Mouse (Mus musculus) heart, postnatal 0 days (tissue): ENCODE data around the gene Atxn7l1. TPM values are rescaled to one million over a fixed set of nuclear protein-coding genes. Genes with fewer than 3 reads are reported as not detected.

Source experiments
- ATAC-seq: fragments of 200-750 bp; cut with Nextera tagmentation; 2 replicates; pipeline ENCODE4 v1.8.0; 2017; ENCODE audit warnings: low read depth, moderate number of reproducible peaks, moderate library complexity; ENCODE audit not compliant: insufficient read depth
- DNase-seq: peaks from one replicate; pipeline ENCODE4 v3.0.0-alpha.2; 2016; ENCODE audit warnings: low spot score
- H3K27ac ChIP-seq: fragments of 300-500 bp; sonication (generic); 2 replicates; pipeline ENCODE4 v1.5.1; 2014; ENCODE audit warnings: low read depth, mild to moderate bottlenecking
- H3K27me3 ChIP-seq: fragments of 300-500 bp; sonication (generic); 2 replicates; pipeline ENCODE4 v1.6.1; 2014; ENCODE audit warnings: low read length, mixed read lengths; ENCODE audit not compliant: control insufficient read depth, insufficient read depth
- H3K36me3 ChIP-seq: fragments of 300-500 bp; sonication (generic); replicated peaks from 2 replicates; pipeline ENCODE4 v1.6.1; 2014; ENCODE audit warnings: low read length, mixed read lengths; ENCODE audit not compliant: control insufficient read depth, insufficient read depth
- H3K4me1 ChIP-seq: fragments of 300-500 bp; sonication (generic); 2 replicates; pipeline ENCODE4 v1.6.1; 2014; ENCODE audit warnings: antibody characterized with exemption; ENCODE audit not compliant: control insufficient read depth, insufficient read depth
- H3K4me2 ChIP-seq: fragments of 300-500 bp; sonication (generic); 2 replicates; pipeline ENCODE4 v1.6.1; 2014; ENCODE audit warnings: low read depth, mild to moderate bottlenecking, low read length, moderate library complexity
- H3K4me3 ChIP-seq: fragments of 300-500 bp; sonication (generic); 2 replicates; pipeline ENCODE4 v1.5.1; 2014; ENCODE audit warnings: low read depth, low read length
- H3K9ac ChIP-seq: fragments of 300-500 bp; sonication (generic); replicated peaks from 2 replicates; pipeline ENCODE4 v1.6.1; 2014; ENCODE audit warnings: low read depth, low read length, mixed read lengths
- H3K9me3 ChIP-seq: fragments of 300-500 bp; sonication (generic); replicated peaks from 2 replicates; pipeline ENCODE4 v1.6.1; 2016; ENCODE audit warnings: low read length; ENCODE audit not compliant: control insufficient read depth
- CTCF ChIP-seq: IDR thresholded peaks from 2 replicates; pipeline ENCODE4 v1.5.1; 2016; ENCODE audit warnings: antibody characterized with exemption, control low read depth, low read depth
- EP300 ChIP-seq: IDR thresholded peaks from 2 replicates; pipeline ENCODE4 v1.6.1; 2016; ENCODE audit warnings: antibody characterized with exemption, low read depth
- WGBS: fragments of 180-500 bp; shearing (Covaris S2); extraction: QIAGEN DNeasy Blood & Tissue Kit; methylation state at CpG from one replicate; pipeline ENCODE4 v1.1.7; 2014; 5-methylcytosine and 5-hydroxymethylcytosine counted together
- polyA plus RNA-seq: library from polyadenylated mRNA; unstranded; fragments of >200 nt; fragmentation: Nextera tagmentation; extraction: Ambion mirVana; gene quantifications from 2 replicates; pipeline ENCODE4 v1.2.1, GENCODE M21; 2015
- total RNA-seq: library from RNA; depleted of rRNA; stranded (reverse); fragments of >200 nt; gene quantifications from 2 replicates; pipeline ENCODE4 v1.2.3, GENCODE M21; 2014; ENCODE audit warnings: low replicate concordance

Gene Atxn7l1
- total and polyA plus RNA-seq, 2 experiments from 2014 or later, result 4.5 to 11.1 TPM

- no peak for TF ChIP-seq EP300
- Histone ChIP-seq H3K36me3 (no peaks in the 10 kb centered on the region), H3K9me3 (no peaks in the 10 kb centered on the region), H3K9ac (no peak overlapping the region), H3K4me2 (no peak overlapping the region), H3K27ac (no peak overlapping the region), H3K27me3 (no peaks in the 10 kb centered on the region), H3K4me3 (no peak overlapping the region), H3K4me1 (peaks cover 19% of the 10 kb centered on the region)
- 76% methylated on average over 6 of the region's 6 CpGs for WGBS
- DNase-seq (no peak), ATAC-seq (no peak)
Measured at GRCm38 (mm10) chr12:33250197-33250596, 102.7 kb downstream of the Atxn7l1 start.

- Histone ChIP-seq H3K4me2 (no peak overlapping the region), H3K36me3 (no peaks in the 10 kb centered on the region), H3K4me3 (no peak overlapping the region), H3K9ac (no peak overlapping the region), H3K9me3 (no peaks in the 10 kb centered on the region), H3K27me3 (no peaks in the 10 kb centered on the region), H3K4me1 (peaks cover 8% of the 10 kb centered on the region; the same call in 1 of the 2 replicates), H3K27ac (no peak overlapping the region)
- no peak for TF ChIP-seq EP300
- TF ChIP-seq CTCF, result no peak
- DNase-seq (no peak), ATAC-seq (no peak)
- 90% methylated on average over 8 of the region's 8 CpGs for WGBS
Measured at GRCm38 (mm10) chr12:33251399-33251798, 103.9 kb downstream of the Atxn7l1 start.

- H3K27ac ChIP-seq, result no peak overlapping the region
- ATAC-seq, result no peak
- H3K9me3 ChIP-seq, result no peaks in the 10 kb centered on the region
- H3K9ac ChIP-seq, result no peak overlapping the region
- no peak overlapping the region for H3K4me2 ChIP-seq
- WGBS, result 62% methylated on average over 6 of the region's 6 CpGs
- H3K27me3 ChIP-seq, result no peaks in the 10 kb centered on the region
- no peak overlapping the region for H3K4me3 ChIP-seq
- H3K4me1 ChIP-seq, result peaks cover 8% of the 10 kb centered on the region; the same call in 1 of the 2 replicates
- TF ChIP-seq CTCF (no peak), EP300 (no peak)
- no peaks in the 10 kb centered on the region for H3K36me3 ChIP-seq
- no peak for DNase-seq
Measured at GRCm38 (mm10) chr12:33252621-33253020, 105.1 kb downstream of the Atxn7l1 start.

GRCm38 (mm10) chr12:33253206-33253605, 105.7 kb downstream of the Atxn7l1 start:
- Histone ChIP-seq H3K36me3 (no peaks in the 10 kb centered on the region), H3K27me3 (no peaks in the 10 kb centered on the region), H3K4me2 (no peak overlapping the region), H3K9ac (no peak overlapping the region), H3K4me3 (no peak overlapping the region), H3K27ac (no peak overlapping the region), H3K4me1 (peaks cover 8% of the 10 kb centered on the region; the same call in 1 of the 2 replicates), H3K9me3 (no peaks in the 10 kb centered on the region)
- WGBS, result 20% methylated on average over 9 of the region's 9 CpGs
- ATAC-seq (no peak), DNase-seq (peak; percentile 16)
- TF ChIP-seq CTCF (no peak), EP300 (no peak)

GRCm38 (mm10) chr12:33255256-33255655, 107.8 kb downstream of the Atxn7l1 start:
- no peak overlapping the region for H3K4me3 ChIP-seq
- no peak for DNase-seq
- 72% methylated on average over 2 of the region's 2 CpGs for WGBS

GRCm38 (mm10) chr12:33256426-33256825, 108.9 kb downstream of the Atxn7l1 start:
- peaks cover 8% of the 10 kb centered on the region; the same call in 1 of the 2 replicates for H3K4me1 ChIP-seq
- H3K4me2 ChIP-seq, result no peak overlapping the region
- H3K9ac ChIP-seq, result no peak overlapping the region
- no peaks in the 10 kb centered on the region for H3K36me3 ChIP-seq
- H3K27me3 ChIP-seq, result no peaks in the 10 kb centered on the region
- TF ChIP-seq EP300, result no peak
- TF ChIP-seq CTCF, result no peak
- ATAC-seq, result no peak
- DNase-seq, result no peak
- H3K9me3 ChIP-seq, result no peaks in the 10 kb centered on the region
- H3K27ac ChIP-seq, result no peak overlapping the region
- 87% methylated on average over 6 of the region's 6 CpGs for WGBS
- H3K4me3 ChIP-seq, result no peak overlapping the region

More at GRCm38 (mm10) chr12:33255256-33255655, 107.8 kb downstream of the Atxn7l1 start:
- no peak for ATAC-seq
- Histone ChIP-seq H3K4me1 (peaks cover 8% of the 10 kb centered on the region; the same call in 1 of the 2 replicates), H3K4me2 (no peak overlapping the region), H3K27me3 (no peaks in the 10 kb centered on the region), H3K9me3 (no peaks in the 10 kb centered on the region), H3K27ac (no peak overlapping the region), H3K9ac (no peak overlapping the region), H3K36me3 (no peaks in the 10 kb centered on the region)
- TF ChIP-seq CTCF, result no peak
- TF ChIP-seq EP300, result no peak
